ENCODE assay signal across 8 mouse cellular contexts in the genomic region with DNA sequence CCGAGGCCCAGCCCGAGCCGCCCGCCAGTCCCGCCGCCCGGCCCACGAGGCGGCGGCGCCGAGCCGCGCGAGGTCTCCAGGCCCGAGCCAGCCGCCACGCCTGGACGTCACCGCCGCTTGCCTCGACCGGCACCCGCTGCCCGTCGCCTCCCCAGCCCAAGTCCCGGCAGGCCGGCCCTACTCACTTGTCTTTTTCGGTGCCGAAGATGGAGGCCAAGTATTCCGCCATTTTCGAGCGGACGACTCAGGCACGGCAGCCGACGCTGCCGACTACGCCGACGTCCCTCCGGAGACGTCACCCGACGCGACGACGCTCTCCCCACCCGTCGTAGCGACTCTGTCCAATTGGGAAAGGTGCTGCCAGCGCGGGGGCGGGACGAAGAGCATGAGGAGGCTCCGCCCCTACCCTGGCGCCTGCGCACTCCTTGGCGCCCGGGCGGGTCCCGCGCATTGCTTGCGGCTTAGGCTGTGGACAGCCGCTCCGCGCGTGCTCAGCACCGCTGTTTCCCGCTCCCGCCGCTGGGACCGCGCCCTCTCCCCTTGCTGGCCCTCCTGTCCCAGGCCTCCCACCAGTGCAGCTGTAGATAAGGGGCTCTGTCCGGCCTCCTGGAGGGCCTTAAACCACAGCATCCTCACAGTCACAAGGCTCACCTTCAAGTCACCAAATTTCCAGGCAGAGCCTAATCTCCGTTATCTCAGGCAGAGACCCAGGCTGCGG. TPM values are rescaled to one million over a fixed set of nuclear protein-coding genes. Genes with fewer than 3 reads are reported as not detected.
DNase-seq lines count a peak whose midpoint lies in the region; ATAC-seq lines count a peak whose summit lies in the region.

A gene (minus strand): TSS at position 425 of the 718 bp plus-strand sequence.

- intact Hi-C loops in gastrocnemius, postnatal 14 days (cut with DNase I; ENCODE audit: low total_unique reads), result loop anchor here (5.0 to 10.0 kb wide), 2 partner anchors 94 to 141 kb away; a partner anchor contains a TSS
- intact Hi-C loops in left cerebral cortex, postnatal 10 days (cut with DNase I), result loop anchor here (2.0 kb wide), 1 partner anchor 138 kb away; a partner anchor contains a TSS

- peak; percentile 98 to 99 for DNase-seq in adrenal gland, adult (ENCODE audit: inconsistent age in 2 of 2, low spot score in 1 of 2)
- peak; percentile 99 for DNase-seq in embryo, embryonic 10.5 days (ENCODE audit: low spot score)
- peak; percentile 99 for DNase-seq in gastrocnemius, postnatal 14 days
- peak; percentile 97 to 99 for DNase-seq in left cerebral cortex, postnatal 10 days (ENCODE audit: extremely low spot score in 1 of 2, low spot score in 2 of 2)
- peak; percentile 99 for DNase-seq in right cerebral cortex, postnatal 25 days
- DNase-seq in urinary bladder, postnatal 4 days (ENCODE audit: low spot score in 2 of 2), result peak; percentile 98

- peak; percentile 94 for ATAC-seq in inflammation-experienced regulatory T-cells, adult 6 months
- peak; percentile 98 for ATAC-seq in megakaryocyte-erythroid progenitor cell, adult 5-6 weeks (replicated peaks; ENCODE audit: low FRiP score, low TSS enrichment, poor library complexity, severe bottlenecking)

RNA-seq across cellular contexts. Expression of the gene that starts here (rescaled TPM):
- total RNA-seq in gastrocnemius, postnatal 14 days (2021), result 10 to 100 TPM; 69.9 to 83.9 TPM
- 100 to 1,000 TPM in 1 of 3 experiments, 10 to 100 TPM in 2; 53.0 to 103 (median 62.4) TPM for polyA plus RNA-seq in inflammation-experienced regulatory T-cells, adult 6 months (2017; shearing (Covaris generic))
- total RNA-seq in left cerebral cortex, postnatal 10 days (2021), result 100 to 1,000 TPM; 115 to 118 TPM
- total RNA-seq in megakaryocyte-erythroid progenitor cell, adult 5-6 weeks (2014; fragmentation: Nextera tagmentation), result 178 and 219 TPM in 2 replicates
- 310 and 385 TPM in 2 replicates for total RNA-seq in megakaryocyte-erythroid progenitor cell, adult 5-6 weeks (2017)

Comparison
In these comparisons a context has a peak if more than half of its experiments do, and no peak if none do; other contexts are left out.
1. Peak in every context shown above with its lines: DNase-seq and ATAC-seq.